Comparison of ENCODE assay signal across 9 mouse cellular contexts in the genomic region with DNA sequence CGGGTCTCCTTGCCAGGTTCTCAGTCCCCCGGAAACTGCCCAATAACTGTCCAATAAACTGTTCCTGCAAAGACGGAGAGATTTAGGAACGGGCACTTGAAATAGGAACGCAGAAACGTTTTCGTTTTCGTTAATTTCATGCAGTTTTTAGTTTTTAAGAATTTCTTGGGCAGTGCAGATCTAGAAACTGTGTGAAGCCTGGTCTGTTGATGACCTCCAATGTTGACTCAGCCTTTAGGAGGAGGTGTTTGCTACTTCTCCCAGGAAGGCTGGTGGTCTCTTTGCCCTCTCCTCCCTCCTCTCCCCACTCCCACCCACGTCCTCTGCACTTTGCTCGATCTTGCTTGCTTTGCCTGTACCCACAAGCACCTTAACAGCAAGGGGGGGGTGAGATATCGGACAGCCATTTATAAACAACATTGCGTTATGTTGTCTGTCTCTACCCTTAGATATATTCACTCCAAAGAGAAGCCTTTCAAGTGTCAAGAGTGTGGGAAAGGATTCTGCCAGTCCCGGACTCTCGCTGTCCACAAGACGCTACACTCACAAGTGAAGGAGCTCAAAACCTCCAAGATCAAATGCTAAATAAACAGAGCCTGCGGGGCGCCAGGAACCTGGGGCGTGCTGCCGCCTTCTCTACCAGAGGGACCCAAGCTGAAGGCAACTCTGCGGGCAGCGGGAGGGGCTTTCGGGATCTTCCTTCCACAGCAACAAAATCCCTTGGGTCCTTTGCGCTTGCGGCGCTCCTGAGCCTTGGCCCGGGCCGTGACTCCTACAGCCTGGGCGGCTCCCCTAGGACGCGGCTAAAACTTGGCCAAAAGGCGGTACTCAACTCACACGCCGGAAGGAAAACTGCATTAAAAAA. TPM values are rescaled to one million over a fixed set of nuclear protein-coding genes. Genes with fewer than 3 reads are reported as not detected.
DNase-seq lines count a peak whose midpoint lies in the region; ATAC-seq lines count a peak whose summit lies in the region.
"Had no signal": no experiment of that assay in that cellular context is flagged by ENCODE, and none has a peak within 500 bp of the region (broad histone marks: within the 10 kb centered on the region; RNA-seq: fewer than 3 reads in every experiment).

No protein-coding gene starts in this region.

- H3K27me3 ChIP-seq in heart, embryonic 13.5 days (replicated peaks), result peaks cover 92% of the 10 kb centered on the region
- H3K27me3 ChIP-seq in midbrain, embryonic 11.5 days (ENCODE audit: control insufficient read depth, insufficient read depth, low read length), result peaks cover 93% of the 10 kb centered on the region

- H3K4me1 ChIP-seq in heart, embryonic 13.5 days, result peaks cover 38% of the 10 kb centered on the region
- H3K4me1 ChIP-seq in midbrain, embryonic 11.5 days (ENCODE audit: control insufficient read depth, insufficient read depth, low read length), result no peaks in the 10 kb centered on the region

- peak overlapping the region; percentile 68 for H3K9ac ChIP-seq in heart, embryonic 13.5 days
- no peak overlapping the region for H3K9ac ChIP-seq in midbrain, embryonic 11.5 days (ENCODE audit: low read length)

- 4% methylated on average over 33 of the region's 33 CpGs for WGBS in heart, embryonic 13.5 days
- WGBS in midbrain, embryonic 11.5 days, result under 1% methylated on average over 33 of the region's 33 CpGs

- DNase-seq in heart, adult 18-20 months, result peak; percentile 46 to 58
- DNase-seq in heart, adult 8-10 months (ENCODE audit: low spot score), result no peak
- DNase-seq in ZHBTc4 (ENCODE audit: low read depth, low spot score), result peak; percentile 64
- DNase-seq in midbrain, embryonic 11.5 days (ENCODE audit: low spot score, missing footprints), result peak; percentile 94
- DNase-seq in layer of hippocampus, postnatal 14 days (ENCODE audit: low spot score in 2 of 2), result no peak
- no peak for DNase-seq in right cerebral cortex, adult 2 months (ENCODE audit: low spot score in 2 of 2)
- no peak for DNase-seq in left cerebral cortex, adult 9 months (ENCODE audit: low spot score in 2 of 2)

- H3K27ac ChIP-seq in heart, embryonic 13.5 days (replicated peaks), result no peak overlapping the region
- H3K27ac ChIP-seq in midbrain, embryonic 11.5 days (ENCODE audit: low read depth, low read length), result no peak overlapping the region

- H3K36me3 ChIP-seq in heart, embryonic 13.5 days, result no peaks in the 10 kb centered on the region
- H3K36me3 ChIP-seq in midbrain, embryonic 11.5 days (ENCODE audit: control insufficient read depth, insufficient read depth, low read length), result no peaks in the 10 kb centered on the region

- no peak for ATAC-seq in heart, embryonic 13.5 days (ENCODE audit: extremely low read depth, insufficient number of reproducible peaks, low FRiP score, low TSS enrichment)
- ATAC-seq in midbrain, embryonic 11.5 days (ENCODE audit: low FRiP score), result no peak

- H3K9me3 ChIP-seq in heart, embryonic 13.5 days, result no peaks in the 10 kb centered on the region
- H3K9me3 ChIP-seq in midbrain, embryonic 11.5 days (ENCODE audit: control insufficient read depth, low read length), result no peaks in the 10 kb centered on the region

- peak overlapping the region; percentile 64 for H3K4me3 ChIP-seq in heart, embryonic 13.5 days
- no peak overlapping the region for H3K4me3 ChIP-seq in midbrain, embryonic 11.5 days (ENCODE audit: low read depth, low read length)

- peak overlapping the region; percentile 86 for H3K4me2 ChIP-seq in heart, embryonic 13.5 days
- H3K4me2 ChIP-seq in midbrain, embryonic 11.5 days, result peak overlapping the region; percentile 23; the same call in 1 of the 2 replicates

RNA-seq across cellular contexts. Expression of a gene that starts 10.4 kb away (rescaled TPM):
- total RNA-seq in heart, adult 18-20 months (2021), result 1 to 10 TPM; 3.2 to 4.9 TPM
- 1 to 10 TPM; 2.2 to 4.3 (median 3.5) TPM for total RNA-seq in heart, adult 8-10 months (2022)
- 13.7 and 20.2 TPM in 2 replicates for polyA plus RNA-seq in heart, embryonic 13.5 days (2015; fragmentation: Nextera tagmentation; extraction: Ambion mirVana)
- 15.6 and 16.5 TPM in 2 replicates for polyA plus RNA-seq in midbrain, embryonic 11.5 days (2014; fragmentation: Nextera tagmentation; extraction: Ambion mirVana)
- 1 to 10 TPM; 8.2 to 9.2 TPM for total RNA-seq in layer of hippocampus, postnatal 14 days (2021)
- total RNA-seq: MEL had no signal

Comparison
In these comparisons a context has a peak if more than half of its experiments do, and no peak if none do; other contexts are left out.
1. DNase-seq: peak in heart, adult 18-20 months (2 of 2), ZHBTc4 (single experiment) and midbrain, embryonic 11.5 days (single experiment); none in heart, adult 8-10 months (single experiment), layer of hippocampus, postnatal 14 days (0 of 2), right cerebral cortex, adult 2 months (0 of 2) and left cerebral cortex, adult 9 months (0 of 2).